Mouse (Mus musculus) heart, embryonic 16.5 days (tissue): ENCODE measurements around the gene Arid1a. TPM values are rescaled to one million over a fixed set of nuclear protein-coding genes. Genes with fewer than 3 reads are reported as not detected.
A peak's percentile ranks its signal among the peaks of the same experiment; 100 is the strongest.

Experiments
- ATAC-seq: fragments of 200-750 bp; cut with Nextera tagmentation; replicated peaks from 2 replicates; pipeline ENCODE4 v1.8.0; 2017; ENCODE audit warnings: moderate number of reproducible peaks; ENCODE audit not compliant: insufficient read depth, low FRiP score; ENCODE audit errors: extremely low read depth
- H3K27ac ChIP-seq: fragments of 300-500 bp; sonication (generic); 2 replicates; pipeline ENCODE4 v1.5.1; 2014; ENCODE audit warnings: mild to moderate bottlenecking, low read length, control low read depth, moderate library complexity
- H3K27me3 ChIP-seq: fragments of 300-500 bp; sonication (generic); 2 replicates; pipeline ENCODE4 v1.6.1; 2014; ENCODE audit warnings: low read length, mixed read lengths; ENCODE audit not compliant: control insufficient read depth, insufficient read depth
- H3K36me3 ChIP-seq: fragments of 300-500 bp; sonication (generic); 2 replicates; pipeline ENCODE4 v1.6.1; 2014; ENCODE audit not compliant: control insufficient read depth, insufficient read depth
- H3K4me1 ChIP-seq: fragments of 300-500 bp; sonication (generic); 2 replicates; pipeline ENCODE4 v1.6.1; 2014; ENCODE audit warnings: low read length, mixed read lengths; ENCODE audit not compliant: control insufficient read depth, insufficient read depth
- H3K4me2 ChIP-seq: fragments of 300-500 bp; sonication (generic); 2 replicates; pipeline ENCODE4 v1.6.1; 2014; ENCODE audit warnings: low read depth, mild to moderate bottlenecking, control low read depth, low read length
- H3K4me3 ChIP-seq: fragments of 300-500 bp; sonication (generic); 2 replicates; pipeline ENCODE4 v1.5.1; 2014; ENCODE audit warnings: mild to moderate bottlenecking, control low read depth, low read length
- H3K9ac ChIP-seq: fragments of 300-500 bp; sonication (generic); 2 replicates; pipeline ENCODE4 v1.6.1; 2014; ENCODE audit warnings: low read length, control low read depth
- H3K9me3 ChIP-seq: fragments of 300-500 bp; sonication (generic); replicated peaks from 2 replicates; pipeline ENCODE4 v1.6.1; 2016; ENCODE audit warnings: low read length; ENCODE audit not compliant: control insufficient read depth
- WGBS: fragments of 180-500 bp; shearing (Covaris S2); extraction: QIAGEN DNeasy Blood & Tissue Kit; methylation state at CpG from one replicate; pipeline ENCODE4 v1.1.7; 2014; 5-methylcytosine and 5-hydroxymethylcytosine counted together
- polyA plus RNA-seq: library from polyadenylated mRNA; unstranded; fragments of >200 nt; fragmentation: Nextera tagmentation; extraction: Ambion mirVana; gene quantifications from 2 replicates; pipeline ENCODE4 v1.2.1, GENCODE M21; 2015

The Arid1a gene
- polyA plus RNA-seq, 1 experiment from 2014 or later, result 18.8 TPM

DNA sequence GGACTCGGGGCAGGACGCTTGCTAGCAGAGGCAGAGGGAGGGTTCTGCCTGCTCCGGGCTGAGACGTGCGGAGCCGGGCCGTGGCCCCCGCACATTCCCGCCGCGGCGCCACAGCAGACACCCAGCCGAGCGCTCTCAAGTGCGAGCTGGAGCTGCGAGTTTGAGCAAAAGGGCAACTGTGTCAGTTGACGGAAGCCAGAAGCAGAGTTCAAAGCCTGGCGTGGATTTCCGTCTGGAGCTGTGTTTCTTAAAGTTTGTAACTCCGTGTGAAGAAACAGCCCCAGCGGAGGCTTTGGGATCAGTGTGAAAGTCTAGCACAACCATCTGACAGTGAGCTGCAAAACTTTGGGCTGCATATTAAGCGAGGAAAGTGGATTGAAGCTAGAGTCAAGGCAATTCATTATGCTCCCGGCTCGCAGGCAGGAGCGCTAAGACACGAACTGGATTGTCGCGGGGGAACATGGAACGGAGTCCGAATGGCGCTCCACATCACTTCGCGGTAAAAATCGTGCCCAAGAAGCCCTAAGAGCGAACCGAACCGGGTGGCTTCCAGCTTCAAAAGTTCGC lies 783 bp upstream of the Arid1a start:
- H3K4me2 ChIP-seq, result peak overlapping the region; percentile 98
- no peaks in the 10 kb centered on the region for H3K9me3 ChIP-seq
- no peaks in the 10 kb centered on the region for H3K27me3 ChIP-seq
- H3K36me3 ChIP-seq, result no peaks in the 10 kb centered on the region
- peaks cover 19% of the 10 kb centered on the region for H3K4me1 ChIP-seq
- under 1% methylated on average over 38 of the region's 38 CpGs for WGBS
- peak overlapping the region; percentile 94 for H3K9ac ChIP-seq
- peak; percentile 38 for ATAC-seq
- peak overlapping the region; percentile 68 for H3K4me3 ChIP-seq
- peak overlapping the region; percentile 100 for H3K27ac ChIP-seq

DNA sequence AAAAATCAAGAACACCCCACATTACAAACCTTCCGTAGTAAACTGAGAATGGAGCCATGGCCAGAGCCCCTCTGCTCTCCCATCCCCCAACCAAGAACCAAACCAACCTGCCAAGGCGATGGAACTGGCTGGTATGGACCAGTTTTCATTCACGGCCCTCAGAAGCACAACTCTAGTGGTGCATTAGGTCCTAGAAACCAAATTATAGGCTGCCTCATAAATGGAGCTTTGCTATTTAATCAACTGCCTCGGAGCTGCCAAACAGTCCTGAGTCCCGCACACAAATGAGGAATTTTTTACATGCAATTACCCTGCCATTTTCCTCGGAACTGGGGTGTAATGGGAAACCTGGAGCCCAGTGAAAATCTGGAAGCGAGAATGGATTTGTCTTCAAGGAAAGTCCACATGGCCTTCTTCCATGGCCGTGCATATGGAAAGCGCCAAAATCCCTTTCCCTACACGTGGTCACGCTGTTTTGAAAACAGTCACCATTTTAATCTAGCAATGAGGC lies 653 bp downstream of the Arid1a start:
- Histone ChIP-seq H3K27ac (peak overlapping the region; percentile 100), H3K4me1 (peaks cover 19% of the 10 kb centered on the region), H3K27me3 (no peaks in the 10 kb centered on the region), H3K4me2 (peak overlapping the region; percentile 98), H3K4me3 (peak overlapping the region; percentile 68), H3K9me3 (no peaks in the 10 kb centered on the region), H3K36me3 (no peaks in the 10 kb centered on the region), H3K9ac (peak overlapping the region; percentile 82)
- ATAC-seq, result no peak
- WGBS, result 14% methylated on average over 11 of the region's 11 CpGs

DNA sequence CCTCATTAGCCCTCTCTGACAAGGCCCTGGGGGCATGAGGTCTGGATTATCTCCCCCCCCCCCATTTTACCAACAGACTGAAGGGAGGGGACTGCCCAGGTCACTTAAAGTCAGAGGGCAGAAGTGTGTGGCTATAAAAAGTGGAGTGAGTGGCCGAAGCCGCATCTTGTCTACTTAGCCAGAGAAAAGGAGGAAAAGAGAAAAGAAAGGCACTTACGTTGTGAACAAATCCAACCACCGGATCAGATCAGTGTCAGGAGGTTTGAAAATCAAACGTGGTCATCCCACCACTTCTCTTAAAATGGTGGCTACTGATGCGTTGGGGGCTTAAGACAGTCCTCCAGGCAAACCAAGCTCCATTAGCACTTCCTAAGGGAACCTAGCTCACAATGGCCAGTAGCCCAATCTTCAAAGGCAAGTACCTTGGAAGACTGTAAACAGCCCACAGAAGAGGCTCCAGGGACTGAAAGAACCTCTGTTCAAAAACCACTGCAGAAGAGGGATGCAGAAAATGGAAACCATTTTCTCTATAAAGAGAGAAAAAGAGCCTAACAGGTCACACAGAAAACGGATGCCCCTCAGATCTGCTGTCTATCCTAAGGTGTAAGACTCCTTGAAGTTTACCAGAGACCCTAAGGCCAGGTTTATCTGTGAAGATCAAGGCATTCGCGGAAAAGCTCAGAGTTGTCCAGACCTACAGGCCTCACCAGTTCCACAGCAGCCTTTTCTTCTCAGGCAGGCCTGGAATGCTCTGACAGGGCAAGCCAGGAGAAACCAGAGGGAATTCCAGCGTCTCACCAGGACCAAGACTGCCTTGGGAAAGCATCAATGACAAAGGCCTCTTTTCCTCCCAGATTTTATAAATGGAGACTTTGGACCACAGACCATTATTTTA lies 1.5 kb downstream of the Arid1a start:
- Histone ChIP-seq H3K9me3 (no peaks in the 10 kb centered on the region), H3K4me1 (peaks cover 27% of the 10 kb centered on the region), H3K4me3 (peak overlapping the region; percentile 99), H3K4me2 (peak overlapping the region; percentile 98), H3K27me3 (no peaks in the 10 kb centered on the region), H3K36me3 (no peaks in the 10 kb centered on the region), H3K9ac (peak overlapping the region; percentile 100), H3K27ac (peak overlapping the region; percentile 100)
- ATAC-seq, result no peak
- 26% methylated on average over 10 of the region's 10 CpGs for WGBS

DNA sequence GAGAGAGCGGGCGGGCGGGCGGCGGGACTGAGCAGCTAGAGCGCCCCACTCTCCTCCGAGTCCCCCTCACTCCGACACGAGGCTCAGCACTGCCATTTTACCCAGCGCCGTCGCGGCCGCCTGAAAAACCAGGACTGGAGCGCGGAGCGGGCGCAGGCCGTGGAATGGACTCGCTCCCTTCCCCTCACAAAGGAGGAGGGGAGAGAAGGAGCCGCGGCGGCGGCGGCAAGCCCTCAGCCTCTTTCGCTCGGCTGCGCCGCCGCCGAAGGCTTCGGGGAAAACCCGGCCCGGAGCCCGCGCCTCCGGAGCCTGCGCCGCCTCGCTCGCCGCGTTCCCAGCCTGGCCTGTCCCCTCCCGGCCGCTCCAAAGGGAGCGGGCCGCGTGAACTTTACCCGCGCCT lies 2.3 kb downstream of the Arid1a start:
- H3K4me2 ChIP-seq, result peak overlapping the region; percentile 98
- H3K9me3 ChIP-seq, result no peaks in the 10 kb centered on the region
- H3K36me3 ChIP-seq, result peaks cover 5% of the 10 kb centered on the region; the same call in 1 of the 2 replicates
- ATAC-seq, result peak; percentile 81
- H3K27ac ChIP-seq, result peak overlapping the region; percentile 100
- H3K4me3 ChIP-seq, result peak overlapping the region; percentile 99
- H3K4me1 ChIP-seq, result peaks cover 36% of the 10 kb centered on the region
- H3K27me3 ChIP-seq, result no peaks in the 10 kb centered on the region
- WGBS, result under 1% methylated on average over 42 of the region's 50 CpGs
- H3K9ac ChIP-seq, result peak overlapping the region; percentile 100

DNA sequence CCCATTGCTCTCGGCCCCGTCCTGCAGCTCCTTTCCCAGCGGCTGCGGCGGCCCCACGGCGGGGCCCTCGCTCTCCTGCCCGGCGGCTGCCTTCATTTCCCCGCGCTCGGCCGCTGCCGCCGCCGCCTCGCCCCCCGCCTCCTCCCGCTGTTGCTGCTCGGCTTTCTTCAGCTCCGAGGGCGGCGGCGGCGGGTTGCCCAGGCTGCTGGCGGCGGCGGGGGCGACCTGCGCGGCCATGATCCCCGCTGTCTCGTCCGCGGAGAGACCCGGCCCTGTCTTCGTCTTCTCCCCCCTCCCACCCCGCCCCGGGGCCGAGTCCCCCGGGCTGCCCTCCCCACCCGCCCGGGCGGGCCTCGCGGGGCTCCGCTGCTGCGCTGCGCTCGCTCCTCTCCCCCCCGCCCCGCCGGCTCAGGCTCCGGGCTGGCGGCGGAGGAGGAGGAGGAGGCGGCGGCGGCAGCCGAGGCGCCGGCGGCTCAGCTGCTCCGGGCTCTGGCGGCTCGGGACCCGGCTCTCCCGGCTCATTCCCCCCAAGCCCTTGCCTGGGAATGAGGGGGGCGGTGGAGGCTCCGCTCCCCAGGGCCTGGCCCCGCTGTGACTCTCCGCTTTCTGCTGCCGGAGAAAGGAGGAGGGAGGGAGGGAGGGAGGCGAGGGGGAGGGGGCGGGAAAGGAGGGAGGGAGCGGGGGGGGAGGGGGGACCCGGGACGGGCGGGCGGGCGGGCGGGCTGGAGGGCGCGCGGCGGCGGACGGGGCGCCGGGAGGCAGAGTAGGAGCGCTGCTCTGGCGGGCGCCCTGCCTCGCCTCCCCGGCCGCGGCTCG lies 3.0 kb downstream of the Arid1a start:
- Histone ChIP-seq H3K4me2 (peak overlapping the region; percentile 49), H3K36me3 (peaks cover 6% of the 10 kb centered on the region; the same call in 1 of the 2 replicates), H3K9me3 (no peaks in the 10 kb centered on the region), H3K4me3 (peak overlapping the region; percentile 99), H3K9ac (peak overlapping the region; percentile 100), H3K27ac (peak overlapping the region; percentile 100), H3K4me1 (peaks cover 38% of the 10 kb centered on the region), H3K27me3 (no peaks in the 10 kb centered on the region)
- ATAC-seq, result peak; percentile 45
- under 1% methylated on average over 43 of the region's 99 CpGs for WGBS

DNA sequence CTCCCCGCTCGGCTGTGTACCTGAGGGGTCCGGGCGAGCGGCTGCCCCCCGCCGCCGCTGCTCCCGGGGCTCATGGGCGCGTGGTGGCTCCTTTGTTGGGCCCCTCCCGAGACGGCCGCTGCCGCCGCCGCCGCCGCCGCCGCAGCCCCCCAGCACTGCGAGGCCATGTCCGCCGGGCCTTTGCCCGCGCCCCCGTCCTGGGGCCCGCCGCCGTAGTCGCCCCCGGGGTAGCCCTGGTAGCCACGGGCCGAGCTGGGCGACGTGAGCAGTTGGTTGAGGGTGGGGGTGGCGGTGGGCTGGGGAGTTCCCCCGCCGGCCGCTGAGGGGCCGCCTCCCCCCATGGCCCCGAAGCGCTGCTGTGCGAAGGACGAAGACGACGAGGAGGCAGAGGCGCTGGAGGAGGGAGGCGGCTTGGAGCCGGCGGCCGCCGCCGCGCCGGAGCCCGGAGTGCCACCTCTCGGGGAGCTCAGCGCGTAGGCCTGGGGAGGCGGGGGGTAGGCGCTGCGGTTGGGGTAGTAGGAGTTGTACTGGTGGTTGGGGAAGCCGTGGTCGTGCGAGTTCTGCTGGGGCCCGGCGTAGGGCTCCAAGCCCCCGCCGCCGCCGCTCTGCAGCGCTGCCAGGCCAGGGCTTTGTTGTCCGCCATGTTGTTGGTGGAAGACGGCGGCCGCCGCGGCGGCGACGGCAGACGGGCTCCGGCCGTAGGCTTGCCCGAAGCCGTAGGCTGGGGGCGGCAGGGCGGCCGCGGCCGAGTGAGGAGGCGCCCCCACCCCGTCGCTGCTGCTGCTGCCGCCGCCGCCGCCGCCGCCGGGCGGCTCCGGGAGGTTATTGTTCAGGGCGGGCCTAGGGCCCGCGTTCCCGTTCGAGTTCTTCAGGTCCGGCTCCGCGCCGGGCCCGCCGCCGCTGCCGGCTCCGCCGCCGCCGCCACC lies 3.9 kb downstream of the Arid1a start:
- peak overlapping the region; percentile 85 for H3K4me2 ChIP-seq
- under 1% methylated on average over 97 of the region's 121 CpGs for WGBS
- no peaks in the 10 kb centered on the region for H3K9me3 ChIP-seq
- H3K27me3 ChIP-seq, result no peaks in the 10 kb centered on the region
- no peak for ATAC-seq
- peak overlapping the region; percentile 99 for H3K4me3 ChIP-seq
- peaks cover 47% of the 10 kb centered on the region for H3K4me1 ChIP-seq
- H3K27ac ChIP-seq, result peak overlapping the region; percentile 100
- H3K36me3 ChIP-seq, result peaks cover 6% of the 10 kb centered on the region; the same call in 1 of the 2 replicates
- peak overlapping the region; percentile 100 for H3K9ac ChIP-seq

DNA sequence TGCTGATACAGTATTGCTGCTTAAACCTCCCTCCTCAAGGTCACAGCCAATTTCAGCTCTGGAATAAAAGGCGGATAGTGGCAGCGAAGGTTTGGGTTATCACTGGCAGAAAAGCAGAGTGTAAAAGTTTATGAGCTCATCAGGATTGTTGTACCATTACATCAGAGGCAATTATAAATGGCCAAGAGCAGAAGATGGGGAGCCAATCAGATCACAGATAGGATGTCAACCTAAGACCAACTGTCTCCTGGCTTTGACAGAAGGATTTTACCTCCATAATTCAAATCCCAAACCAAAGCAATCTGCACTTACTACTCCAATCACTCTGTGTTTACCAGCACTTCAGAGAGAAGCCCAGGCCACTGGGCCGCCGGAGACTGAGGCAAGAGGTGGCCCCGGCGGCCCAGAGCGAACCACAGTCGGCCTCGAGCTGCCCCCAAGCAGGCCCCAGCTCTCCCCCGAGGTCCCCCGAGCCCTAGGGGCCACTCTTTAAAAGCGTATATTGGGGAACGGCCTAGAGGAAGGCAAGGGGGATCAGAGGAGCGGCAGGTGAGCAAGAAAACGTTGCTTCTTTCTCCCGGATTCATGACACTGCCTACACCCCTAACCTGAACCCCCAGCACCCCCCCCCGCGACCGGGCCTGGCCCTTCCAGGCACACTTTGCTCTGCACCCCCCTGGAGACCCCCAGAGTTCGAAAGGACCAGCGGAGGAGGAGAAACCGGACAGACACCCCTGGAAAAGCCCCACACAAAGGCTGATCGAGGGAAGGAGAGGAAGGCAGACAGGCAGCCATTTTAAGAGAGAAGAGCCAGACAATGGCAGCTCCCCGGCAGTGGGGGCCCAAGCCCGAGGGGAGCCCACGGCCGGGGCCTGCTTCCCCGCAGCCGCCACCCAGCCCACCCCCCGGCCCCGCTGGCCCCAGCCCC lies 4.8 kb downstream of the Arid1a start:
- Histone ChIP-seq H3K4me1 (peaks cover 53% of the 10 kb centered on the region), H3K4me3 (peak overlapping the region; percentile 99), H3K36me3 (peaks cover 6% of the 10 kb centered on the region; the same call in 1 of the 2 replicates), H3K9me3 (no peaks in the 10 kb centered on the region), H3K27ac (peak overlapping the region; percentile 100), H3K27me3 (no peaks in the 10 kb centered on the region), H3K4me2 (peak overlapping the region; percentile 85), H3K9ac (peak overlapping the region; percentile 100)
- ATAC-seq, result peak; percentile 24; the same call in 1 of the 2 replicates
- 0% methylated on average over 24 of the region's 31 CpGs for WGBS
